Mouse (Mus musculus): Measurements from ENCODE around the gene Tbc1d9.

Tbc1d9 gene

DNA sequence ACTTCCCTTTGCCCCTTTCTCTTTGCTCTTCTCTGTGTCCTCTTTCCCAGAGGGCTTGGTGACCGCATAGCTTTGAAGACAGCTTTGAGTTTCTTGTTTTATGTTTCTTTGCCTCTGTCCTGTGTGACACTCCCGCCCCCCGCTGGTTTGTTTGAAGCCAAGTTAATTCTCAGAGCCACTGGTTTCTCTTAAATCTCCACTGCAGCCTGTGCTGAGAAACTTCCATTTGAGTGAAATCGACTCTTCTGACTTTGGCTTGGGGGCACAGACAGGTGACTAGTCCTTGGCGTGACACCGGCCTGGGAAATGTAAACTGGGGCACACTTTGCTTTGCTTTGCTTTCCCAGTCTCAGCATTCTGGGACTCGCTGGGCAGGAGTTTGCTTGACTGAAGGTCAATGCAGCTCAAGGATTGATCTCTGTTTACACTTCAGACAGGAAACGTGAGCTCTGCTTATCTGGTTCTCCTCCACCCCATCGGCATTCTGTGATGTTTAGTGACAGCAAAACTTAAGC lies 13.1 kb downstream of the Tbc1d9 start:
- no peak for DNase-seq (ENCODE audit: low spot score in 2 of 2)

DNA sequence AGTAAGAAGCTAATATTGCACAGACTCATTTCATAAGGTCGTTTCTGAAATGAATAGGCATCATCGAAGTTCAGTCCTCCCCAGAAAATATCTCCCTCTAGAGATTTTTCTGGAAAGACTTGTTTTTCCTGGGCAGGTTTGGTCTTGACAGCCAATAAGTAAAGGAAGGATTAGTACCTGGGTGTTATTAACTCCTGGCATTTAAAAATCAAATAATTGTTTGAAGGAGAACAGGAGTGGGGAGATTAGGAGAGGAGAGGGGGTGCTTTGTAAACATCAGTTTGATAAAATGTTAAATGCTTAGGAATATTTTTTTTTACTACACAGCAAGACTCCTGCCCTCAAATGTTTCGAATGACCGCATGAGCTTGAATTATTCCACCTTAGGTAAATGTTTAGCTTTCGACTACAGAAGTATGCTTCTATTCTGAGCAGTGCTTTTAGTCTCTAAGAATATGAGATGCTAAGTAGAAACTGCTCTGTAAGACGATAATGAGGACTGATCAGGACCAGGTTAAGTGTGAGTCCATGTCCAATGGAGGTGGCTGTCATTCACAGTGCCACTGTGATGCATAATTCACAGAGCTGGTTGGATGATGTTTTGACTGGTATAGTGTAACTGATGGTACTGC lies 16.8 kb downstream of the Tbc1d9 start:
- DNase-seq (ENCODE audit: low spot score in 2 of 2) = no peak

DNA sequence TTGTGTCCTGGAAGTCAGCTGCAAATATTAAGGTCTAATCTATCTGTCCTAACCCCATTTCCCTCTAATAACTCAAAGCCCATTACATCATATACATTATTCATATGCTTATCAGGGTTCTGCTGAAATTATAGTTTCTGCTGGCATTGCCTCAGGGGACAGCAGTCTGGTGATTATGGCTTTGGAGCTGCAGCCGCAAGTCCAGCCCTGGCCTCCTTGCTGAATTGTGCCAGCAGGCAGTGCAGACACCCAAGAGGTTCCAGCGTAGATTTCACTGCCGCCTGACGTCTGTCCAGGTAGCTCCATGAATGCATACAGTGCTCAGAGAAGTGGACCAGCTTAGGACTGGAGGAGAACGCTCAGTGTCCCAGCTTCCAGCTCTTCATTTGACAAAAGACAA lies 17.6 kb downstream of the Tbc1d9 start:
- no peak for DNase-seq (ENCODE audit: low spot score in 2 of 2)

DNA sequence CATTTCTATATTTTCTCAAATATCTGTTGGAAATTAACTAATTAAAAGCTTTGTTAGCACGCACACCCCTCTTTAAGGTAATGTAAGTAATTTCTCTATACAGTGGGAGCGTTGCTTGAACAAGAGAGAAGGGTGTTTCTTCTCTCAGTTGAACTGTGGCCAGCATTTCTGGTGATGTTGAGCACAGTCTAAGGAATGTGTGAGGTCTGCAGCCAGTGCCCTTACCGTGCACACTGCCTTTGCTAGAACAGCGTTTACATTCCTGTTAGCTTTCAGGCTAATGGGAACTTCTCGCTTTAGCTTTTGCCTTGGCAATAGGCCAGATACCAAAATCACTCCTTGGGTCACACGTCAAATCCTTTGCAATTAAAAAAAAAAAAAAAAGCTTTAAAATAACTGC lies 21.2 kb downstream of the Tbc1d9 start:
- no peak for DNase-seq (ENCODE audit: low spot score in 2 of 2)

DNA sequence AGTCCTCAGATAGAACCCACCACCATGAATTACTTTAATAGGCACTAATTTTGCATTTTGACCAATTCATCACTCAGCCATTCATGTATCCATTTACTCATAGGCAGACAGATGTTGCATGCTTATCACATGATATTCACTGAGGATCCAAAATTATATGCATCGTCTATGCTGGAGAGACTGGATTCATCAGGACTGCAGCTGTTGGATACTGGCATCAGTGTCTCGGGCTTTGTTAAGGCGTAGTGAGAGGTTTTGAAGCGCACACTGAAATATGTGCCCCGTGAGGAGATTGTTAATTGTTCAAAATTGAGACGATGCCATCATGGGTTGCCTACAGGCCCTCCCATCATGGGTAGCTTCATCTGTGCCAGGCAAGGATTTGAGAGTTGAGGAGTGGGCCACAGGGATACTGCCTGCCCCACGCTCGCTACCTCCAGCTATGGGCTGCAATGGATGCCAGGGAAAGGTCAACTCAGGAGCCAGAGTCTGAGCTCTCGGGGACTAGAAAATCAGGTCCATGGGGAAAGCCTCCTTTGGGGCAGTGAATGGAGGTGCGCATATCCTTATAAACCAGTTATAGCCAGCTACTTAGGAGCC lies 22.3 kb downstream of the Tbc1d9 start:
- DNase-seq (ENCODE audit: low spot score in 2 of 2) = no peak

DNA sequence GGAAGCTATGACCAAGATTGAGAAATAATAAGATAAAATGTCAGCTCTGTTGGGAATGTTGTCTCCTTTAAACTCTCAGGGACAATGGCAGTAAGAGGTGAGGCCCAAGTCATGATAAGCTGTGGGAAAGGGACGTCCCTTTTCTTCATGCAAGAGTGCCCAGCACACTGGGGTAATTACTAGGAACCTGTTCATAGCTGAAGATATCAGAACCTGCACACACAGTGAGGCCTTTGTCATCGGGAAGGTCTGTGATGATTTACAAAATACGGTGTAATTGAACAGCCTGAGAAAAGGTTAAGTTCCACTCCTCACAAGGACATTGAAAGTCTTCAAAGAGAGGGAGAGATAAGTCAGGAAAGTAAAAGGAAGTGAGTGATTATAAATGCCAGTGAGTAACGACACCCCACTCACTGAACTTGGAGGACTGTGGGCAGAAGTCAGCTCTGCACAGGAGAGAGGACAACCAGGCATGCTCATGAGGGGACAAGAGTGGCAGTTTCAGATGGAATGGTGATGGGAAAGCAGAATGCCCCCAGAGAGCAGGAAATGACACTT lies 24.5 kb downstream of the Tbc1d9 start:
- no peak for DNase-seq (ENCODE audit: low spot score in 2 of 2)

DNA sequence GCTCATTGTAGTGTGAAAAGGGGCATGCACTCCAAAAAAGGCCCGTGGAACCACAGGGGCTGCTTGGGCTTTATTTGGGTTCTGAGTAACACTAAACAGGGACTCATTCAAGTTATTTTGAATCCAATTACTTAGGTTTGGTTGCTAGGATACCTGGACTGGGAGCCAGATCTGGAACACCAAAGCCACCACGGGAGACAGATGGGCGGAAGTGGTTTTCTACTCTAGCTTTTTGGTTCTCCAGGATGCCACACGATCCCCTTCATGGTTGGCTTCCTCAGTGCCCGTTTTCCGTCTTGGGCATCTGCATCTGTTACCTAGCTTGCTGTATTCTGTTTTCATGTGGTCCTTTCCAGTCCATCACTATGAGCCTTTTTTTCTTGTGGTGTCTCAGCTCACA lies 30.9 kb downstream of the Tbc1d9 start:
- no peak for DNase-seq (ENCODE audit: low spot score in 2 of 2)

DNA sequence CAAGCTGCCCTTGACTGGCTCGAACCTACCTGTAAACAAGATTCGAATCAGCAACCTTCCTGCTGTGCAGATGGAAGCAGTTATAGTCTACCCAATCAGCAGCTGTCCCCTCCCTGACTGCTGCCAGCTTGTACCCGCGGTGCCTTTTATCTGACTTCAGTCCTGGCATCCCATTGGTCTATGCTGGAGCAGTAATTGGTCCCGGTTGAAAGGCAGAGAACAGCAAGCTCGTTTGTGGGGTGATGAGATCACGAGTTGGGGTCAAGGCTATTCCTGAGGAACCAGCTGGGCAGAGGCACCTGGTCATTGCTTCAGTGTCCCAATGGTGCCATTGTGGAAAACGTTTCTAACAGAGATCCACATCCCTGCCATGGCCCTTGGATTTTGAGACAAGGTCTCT lies 34.6 kb downstream of the Tbc1d9 start:
- no peak for DNase-seq (ENCODE audit: low spot score in 2 of 2)

DNA sequence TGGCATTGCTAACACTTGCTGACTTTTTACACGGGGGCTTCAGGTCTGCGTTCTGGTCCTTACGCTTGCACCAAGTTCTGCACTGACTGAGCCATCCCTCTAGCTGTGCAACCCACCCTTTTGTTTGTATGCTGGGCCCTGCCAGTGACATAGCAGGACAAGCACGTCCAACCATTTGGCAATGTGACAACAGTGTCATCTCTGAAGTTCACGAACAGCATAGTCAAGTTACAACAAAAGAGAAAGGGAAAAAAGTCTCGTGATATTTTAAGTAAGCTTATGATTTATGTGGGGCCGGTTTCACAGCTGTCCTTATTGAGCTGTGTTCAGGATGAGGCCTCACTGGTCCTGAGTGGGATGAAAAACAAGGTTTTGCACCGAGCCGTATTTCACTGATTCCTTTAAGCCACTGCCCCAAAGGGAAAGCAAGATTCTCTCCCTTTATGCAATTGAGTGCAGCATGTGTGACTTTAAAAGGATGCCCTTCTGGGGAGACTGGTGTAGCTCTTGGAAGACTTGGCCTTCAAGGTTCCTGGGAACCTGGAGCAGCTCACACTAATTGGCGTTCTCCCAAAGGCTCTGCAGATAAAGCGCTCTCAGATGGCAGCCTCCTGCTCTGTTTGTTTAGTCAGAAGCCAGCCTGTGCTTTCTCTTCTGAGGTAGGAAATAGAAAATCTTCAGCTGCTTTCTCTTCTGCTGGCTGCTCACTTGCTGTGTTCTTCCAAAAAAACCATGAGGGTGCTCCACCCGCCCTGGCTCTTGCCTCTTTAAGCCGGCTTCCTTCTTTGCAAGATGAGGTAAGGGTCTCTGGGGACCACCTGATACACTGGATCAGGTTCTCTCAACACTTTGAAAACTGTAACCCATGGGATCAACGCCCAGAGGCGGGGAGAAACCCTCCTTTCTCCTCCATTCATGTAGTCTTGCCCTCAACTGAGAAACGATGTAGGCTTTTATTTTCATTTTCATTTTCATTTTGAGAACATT lies 35.3 kb downstream of the Tbc1d9 start:
- no peak for DNase-seq (ENCODE audit: low spot score in 2 of 2)

DNA sequence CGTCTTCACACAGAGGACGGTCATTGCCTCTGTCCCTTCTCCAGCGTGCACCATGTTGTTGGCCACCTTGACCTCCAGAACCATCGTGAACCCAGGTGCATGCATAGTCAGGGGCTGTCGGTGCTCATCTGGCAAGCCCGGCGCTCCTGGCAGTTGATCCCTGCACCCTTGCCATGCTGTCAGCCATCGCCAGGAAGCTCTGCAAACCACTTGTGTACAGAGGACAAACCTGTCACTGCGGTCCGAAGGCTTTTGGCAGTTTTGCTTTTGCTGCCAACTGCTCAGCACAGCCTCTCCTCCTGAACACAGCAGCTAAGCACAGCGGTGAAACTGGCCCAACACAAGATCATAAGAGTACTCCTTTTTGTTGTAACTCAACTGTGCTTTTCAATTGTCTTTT lies 37.8 kb downstream of the Tbc1d9 start:
- no peak for DNase-seq (ENCODE audit: low spot score in 2 of 2)

DNA sequence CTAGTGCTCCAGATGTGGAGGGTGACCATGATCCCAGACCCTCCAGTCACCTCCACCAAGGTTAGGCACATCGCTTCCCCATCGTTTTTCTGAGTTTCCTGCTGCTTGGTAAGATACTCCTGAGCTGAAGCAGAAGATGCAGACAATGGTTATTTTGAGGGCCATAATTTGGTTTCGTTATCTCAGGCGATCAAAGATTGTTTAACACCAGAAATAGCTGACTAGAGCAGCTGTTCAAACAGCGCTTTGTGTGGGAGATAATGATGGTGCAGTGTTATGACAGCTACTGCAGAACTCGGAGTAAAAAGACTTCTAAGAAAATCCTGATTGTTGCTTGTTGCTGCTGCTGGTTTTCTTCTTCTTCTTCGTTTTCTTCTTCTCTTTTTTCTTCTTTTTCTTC lies 40.8 kb downstream of the Tbc1d9 start:
- no peak for DNase-seq (ENCODE audit: low spot score in 2 of 2)

DNA sequence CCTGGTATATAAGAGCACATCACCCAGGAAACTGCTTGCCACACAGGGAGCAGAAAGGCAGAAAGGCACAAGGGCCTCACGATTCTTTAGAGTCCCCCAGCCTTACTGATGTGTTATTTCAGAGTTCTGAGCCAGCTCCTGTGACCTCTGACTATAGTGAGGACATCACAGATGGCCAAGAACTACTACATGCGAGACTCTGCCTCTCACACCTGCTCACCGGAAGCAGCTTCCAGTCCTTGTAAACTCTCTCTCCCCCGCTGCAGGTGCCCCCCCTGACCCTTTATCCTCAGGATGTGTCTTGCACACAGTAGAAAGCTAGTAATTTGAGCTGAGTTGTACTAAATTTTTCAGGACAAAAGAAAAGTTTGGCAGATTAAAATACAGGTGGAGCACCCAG lies 44.4 kb downstream of the Tbc1d9 start:
- DNase-seq (ENCODE audit: low spot score in 2 of 2) = no peak

DNA sequence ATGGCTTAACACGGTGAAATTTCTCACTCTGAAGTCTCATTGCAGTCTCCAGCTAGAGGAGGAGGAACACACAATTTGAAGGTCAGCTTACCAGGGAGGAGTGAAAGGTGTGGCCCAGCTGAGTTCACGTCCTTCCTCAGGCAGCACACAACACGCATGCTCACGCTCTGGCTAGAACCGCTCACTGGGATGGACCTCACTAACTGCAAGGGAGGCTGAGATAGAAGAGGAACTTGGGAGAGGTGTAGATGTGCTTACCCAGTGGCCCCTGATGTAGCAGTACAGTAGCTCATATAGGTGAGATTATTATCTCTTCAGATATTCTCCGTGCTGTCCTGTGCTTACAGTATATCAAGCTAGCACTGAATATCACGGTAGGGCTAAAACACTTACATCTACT lies 45.5 kb downstream of the Tbc1d9 start:
- no peak for DNase-seq (ENCODE audit: low spot score in 2 of 2)

DNA sequence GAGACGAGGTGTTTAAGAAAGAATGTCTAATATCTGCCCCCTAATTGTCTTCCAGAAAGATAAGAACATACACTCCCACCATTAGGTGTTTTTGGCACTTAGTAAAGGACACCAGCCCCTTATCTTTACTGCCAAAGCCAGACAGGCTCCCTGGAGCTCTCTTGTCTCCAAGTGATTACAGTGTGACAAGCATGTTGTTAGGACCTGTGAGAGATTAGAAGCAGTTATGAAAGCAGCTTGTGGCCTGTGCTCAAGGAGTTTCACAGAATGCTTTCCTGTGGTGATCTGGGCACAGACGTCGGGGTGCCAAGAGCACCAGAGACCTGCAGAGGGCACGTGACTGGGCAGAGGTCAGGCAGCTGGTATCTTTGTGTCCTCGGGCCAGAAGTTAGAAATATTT lies 49.9 kb downstream of the Tbc1d9 start:
- DNase-seq (ENCODE audit: low spot score in 2 of 2) = no peak

DNA sequence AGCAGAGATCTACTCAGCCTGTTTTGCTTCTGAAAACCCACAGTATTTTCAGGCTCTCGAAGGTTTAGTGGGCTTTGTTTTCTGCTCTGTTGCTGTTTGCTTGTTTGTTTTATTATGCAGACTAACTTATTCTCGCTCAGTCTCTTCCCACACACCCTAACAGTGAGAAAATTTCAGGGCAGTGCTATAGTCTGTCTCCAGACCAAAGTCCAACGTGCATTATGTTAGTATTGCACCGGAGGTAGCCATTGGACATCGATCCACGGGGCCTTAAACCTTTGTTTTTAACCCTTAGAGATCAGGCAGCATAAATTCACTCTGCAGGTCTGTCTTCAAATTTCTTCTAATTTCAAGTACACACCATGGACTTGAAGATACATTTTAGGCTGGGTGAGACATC lies 51.4 kb downstream of the Tbc1d9 start:
- DNase-seq (ENCODE audit: low spot score in 2 of 2) = no peak

DNA sequence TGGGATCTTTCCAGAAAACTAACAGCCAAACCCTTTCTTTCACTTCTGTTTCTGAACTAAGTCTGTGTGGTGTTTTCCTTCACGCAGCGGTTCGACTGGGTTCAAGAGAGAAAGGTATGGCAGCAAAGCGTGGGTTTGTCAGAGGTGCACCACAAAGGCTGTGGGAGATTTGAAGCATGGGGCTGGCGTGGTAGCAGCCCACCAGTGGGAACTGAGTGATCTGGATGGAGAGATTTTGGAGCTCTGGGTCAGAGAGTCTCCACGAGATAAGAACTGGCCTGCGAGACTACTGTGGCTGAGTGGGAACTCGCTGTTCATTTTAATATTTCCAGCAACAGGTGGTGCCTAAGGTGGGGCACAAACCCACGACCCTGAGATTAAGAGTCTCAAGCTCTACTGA lies 52.0 kb downstream of the Tbc1d9 start:
- DNase-seq (ENCODE audit: low spot score in 2 of 2) = no peak

DNA sequence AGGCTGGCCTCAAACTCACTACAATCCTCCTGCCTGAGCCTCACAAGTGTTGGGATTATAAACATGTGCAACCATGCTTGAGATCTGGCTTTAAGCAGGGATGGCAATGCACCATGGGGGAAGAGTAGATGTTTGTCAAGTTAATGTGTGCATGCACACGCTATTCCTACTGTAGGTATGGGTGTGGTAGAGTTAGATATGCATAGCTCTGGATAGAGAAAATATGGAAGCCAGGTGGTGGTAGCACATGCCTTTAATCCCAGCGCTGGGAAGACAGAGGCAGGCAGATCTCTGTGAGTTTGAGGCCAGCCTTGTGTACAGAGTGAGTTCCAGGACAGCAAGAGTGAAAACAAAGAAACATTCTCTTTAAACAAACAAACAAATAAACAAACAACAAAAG lies 52.7 kb downstream of the Tbc1d9 start:
- no peak for DNase-seq (ENCODE audit: low spot score in 2 of 2)

DNA sequence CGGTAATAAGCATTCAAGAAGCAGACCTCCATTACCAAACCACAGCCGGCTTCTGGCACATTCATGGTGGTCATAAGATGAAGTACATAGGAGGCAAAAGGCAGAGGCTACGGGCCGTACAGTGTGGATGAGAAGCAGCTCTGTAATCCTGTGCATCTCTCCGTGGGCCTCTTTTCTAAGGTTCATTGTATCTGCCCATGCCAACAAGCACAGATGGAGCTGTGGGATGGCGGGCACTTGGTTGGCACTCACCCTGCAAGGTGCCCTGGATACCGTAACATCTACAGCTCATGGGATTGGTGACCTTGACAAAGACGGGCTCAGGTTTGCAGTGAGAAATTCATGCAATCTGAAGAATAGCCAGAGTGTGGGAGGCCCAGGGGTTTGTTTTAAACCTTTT lies 54.2 kb downstream of the Tbc1d9 start:
- DNase-seq (ENCODE audit: low spot score in 2 of 2) = no peak

DNA sequence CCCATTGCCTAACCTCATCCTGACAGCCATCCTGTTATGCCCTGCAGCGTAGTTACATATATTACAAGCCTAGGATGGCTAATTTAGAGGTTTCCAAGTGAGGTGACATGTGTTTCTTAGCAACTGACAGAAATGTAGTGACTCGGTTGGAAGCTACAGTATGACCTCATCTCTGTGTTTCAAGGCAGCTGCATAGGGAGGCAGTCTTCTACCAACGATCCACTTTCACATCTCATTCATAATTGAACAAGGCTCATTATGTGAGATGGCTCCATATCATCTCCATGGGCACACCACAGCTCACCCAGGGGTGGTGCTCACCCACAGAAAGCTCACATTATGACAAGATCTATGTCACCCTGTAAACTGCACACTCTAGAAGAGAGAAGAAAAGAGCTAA lies 55.6 kb downstream of the Tbc1d9 start:
- no peak for DNase-seq (ENCODE audit: low spot score in 2 of 2)

DNA sequence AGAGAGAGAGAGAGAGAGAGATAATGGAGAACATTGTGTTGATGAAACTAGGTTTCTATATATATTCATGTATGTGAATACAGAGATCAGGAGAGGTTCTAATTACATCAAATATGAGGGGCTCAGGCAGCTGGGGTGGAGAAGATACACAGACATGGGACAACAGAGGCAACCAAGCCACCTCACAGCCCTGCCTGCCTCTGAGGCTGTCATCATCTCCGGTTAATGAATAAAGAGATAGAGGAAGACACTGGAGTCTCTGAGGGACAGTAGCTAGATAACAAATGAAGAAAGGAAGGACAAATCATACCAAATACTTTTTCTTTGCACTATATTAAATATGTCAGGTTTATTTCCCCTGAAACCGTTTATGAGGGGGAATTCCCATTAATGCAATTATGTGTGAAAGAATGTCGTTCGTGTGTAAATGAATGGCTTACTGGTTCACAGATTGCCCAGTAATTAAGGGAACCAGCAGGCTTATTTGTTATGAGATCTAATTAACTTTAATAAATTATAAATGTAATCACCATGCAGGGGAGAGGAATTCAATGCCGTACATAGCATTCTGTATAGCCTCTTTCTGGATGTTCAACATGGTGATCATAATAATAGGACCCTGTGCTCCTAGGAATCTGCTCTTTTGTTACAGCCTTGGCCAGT lies 59.7 kb downstream of the Tbc1d9 start:
- DNase-seq (ENCODE audit: low spot score in 2 of 2) = no peak

DNA sequence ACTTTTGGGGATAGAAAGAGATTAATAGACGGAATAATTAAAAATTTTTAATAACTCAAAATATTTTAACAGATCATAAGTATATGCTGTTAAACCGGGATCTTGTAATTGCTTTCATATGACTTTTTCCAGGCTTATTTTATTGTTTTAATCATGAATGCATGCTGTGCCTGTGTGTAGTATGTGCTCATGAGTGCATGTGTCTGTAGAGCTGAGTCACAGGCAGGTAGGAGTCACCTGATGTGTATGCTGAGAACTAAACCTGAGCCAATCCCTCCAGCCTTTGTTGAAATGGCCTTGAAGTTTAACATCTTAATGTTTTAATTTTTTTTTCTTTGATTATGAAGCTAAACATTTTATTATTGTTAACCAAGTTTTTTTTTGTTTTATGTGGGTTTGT lies 60.4 kb downstream of the Tbc1d9 start:
- DNase-seq (ENCODE audit: low spot score in 2 of 2) = no peak

DNA sequence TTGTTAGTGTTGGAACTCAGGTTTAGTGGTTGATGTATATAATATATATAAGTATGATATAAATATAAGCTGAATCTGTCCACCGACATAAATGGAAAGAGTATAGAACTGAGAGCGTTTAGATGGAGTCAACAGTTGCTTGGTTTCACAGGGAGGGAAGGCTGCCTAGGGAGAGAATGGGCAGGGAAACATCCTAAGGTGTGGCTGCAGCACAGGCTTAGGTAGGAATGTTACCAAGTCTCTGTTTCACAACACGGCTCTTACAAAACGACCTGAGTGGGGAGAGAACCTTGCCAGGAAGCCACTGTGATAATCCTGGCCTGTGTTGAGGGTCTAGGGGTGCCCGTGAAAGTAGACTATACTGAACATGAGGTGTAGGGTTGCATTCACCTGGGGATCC lies 62.2 kb downstream of the Tbc1d9 start:
- DNase-seq (ENCODE audit: low spot score in 2 of 2) = no peak
